Mouse (Mus musculus) lung, embryonic 15.5 days (tissue): Measurements from ENCODE around the gene Snx32. TPM values are rescaled to one million over a fixed set of nuclear protein-coding genes. Genes with fewer than 3 reads are reported as not detected.

ENCODE experiments used
- ATAC-seq: fragments of 200-750 bp; cut with Nextera tagmentation; 2 replicates; pipeline ENCODE4 v1.8.0; 2017; ENCODE audit warnings: moderate number of reproducible peaks, borderline replicate concordance; ENCODE audit not compliant: low FRiP score, low TSS enrichment; ENCODE audit errors: extremely low read depth
- H3K27ac ChIP-seq: fragments of 300-500 bp; sonication (generic); 2 replicates; pipeline ENCODE4 v1.5.1; 2015; ENCODE audit warnings: moderate library complexity, mild to moderate bottlenecking, inconsistent platforms
- H3K27me3 ChIP-seq: fragments of 300-500 bp; sonication (generic); 2 replicates; pipeline ENCODE4 v1.6.1; 2015; ENCODE audit warnings: inconsistent platforms
- H3K36me3 ChIP-seq: fragments of 300-500 bp; sonication (generic); 2 replicates; pipeline ENCODE4 v1.6.1; 2015; ENCODE audit warnings: inconsistent platforms
- H3K4me1 ChIP-seq: fragments of 300-500 bp; sonication (generic); 2 replicates; pipeline ENCODE4 v1.6.1; 2015; ENCODE audit warnings: inconsistent platforms
- H3K4me2 ChIP-seq: fragments of 300-500 bp; sonication (generic); 2 replicates; pipeline ENCODE4 v1.6.1; 2015; ENCODE audit warnings: inconsistent platforms, mild to moderate bottlenecking, moderate library complexity
- H3K4me3 ChIP-seq: fragments of 300-500 bp; sonication (generic); 2 replicates; pipeline ENCODE4 v1.5.1; 2015; ENCODE audit warnings: mild to moderate bottlenecking, inconsistent platforms
- H3K9ac ChIP-seq: fragments of 300-500 bp; sonication (generic); 2 replicates; pipeline ENCODE4 v1.6.1; 2015; ENCODE audit warnings: inconsistent platforms
- H3K9me3 ChIP-seq: fragments of 300-500 bp; sonication (generic); 2 replicates; pipeline ENCODE4 v1.6.1; 2016; ENCODE audit warnings: inconsistent platforms
- WGBS: fragments of 180-500 bp; shearing (Covaris S2); methylation state at CpG from one replicate; pipeline ENCODE4 v1.1.7; 2015; 5-methylcytosine and 5-hydroxymethylcytosine counted together
- polyA plus RNA-seq: library from polyadenylated mRNA; unstranded; fragments of >200 nt; fragmentation: Nextera tagmentation; extraction: Ambion mirVana; gene quantifications from 2 replicates; pipeline ENCODE4 v1.2.1, GENCODE M21; 2015

Snx32 gene
- polyA plus RNA-seq, 1 experiment from 2014 or later, result 7.4 TPM

GRCm38 (mm10) chr19:5487768-5488550 is 22.4 kb downstream of the Snx32 start, which contains the start of gene Mus81:
Gene Mus81, minus strand, starts transcription at chr19:5488402.
- Histone ChIP-seq H3K27ac (peak within 1 kb of the TSS; percentile 98), H3K4me3 (peak within 1 kb of the TSS; percentile 59), H3K27me3 (no peaks in the 10 kb centered on the region), H3K4me1 (peaks cover 60% of the 10 kb centered on the region), H3K4me2 (peak within 1 kb of the TSS; percentile 88), H3K36me3 (peaks cover 28% of the 10 kb centered on the region), H3K9me3 (no peaks in the 10 kb centered on the region), H3K9ac (peak within 1 kb of the TSS; percentile 74)
- under 1% methylated on average over 39 of the region's 39 CpGs for WGBS
- ATAC-seq, result peak; percentile 82

GRCm38 (mm10) chr19:5486771-5487170 is 23.6 kb downstream of the Snx32 start:
- Histone ChIP-seq H3K4me2 (peak overlapping the region; percentile 88), H3K9me3 (no peaks in the 10 kb centered on the region), H3K4me3 (peak overlapping the region; percentile 59; the same call in 1 of the 2 replicates), H3K36me3 (peaks cover 28% of the 10 kb centered on the region), H3K27me3 (no peaks in the 10 kb centered on the region), H3K9ac (no peak overlapping the region), H3K27ac (peak overlapping the region; percentile 98), H3K4me1 (peaks cover 52% of the 10 kb centered on the region)
- WGBS, result 73% methylated on average over 4 of the region's 4 CpGs
- no peak for ATAC-seq

- Histone ChIP-seq H3K4me2 (peak overlapping the region; percentile 88; the same call in 1 of the 2 replicates), H3K9ac (0 out of 2 replicates have a peak overlapping the region, but pooled peaks have one; percentile 9), H3K27ac (peak overlapping the region; percentile 98), H3K4me3 (no peak overlapping the region), H3K36me3 (peaks cover 33% of the 10 kb centered on the region), H3K9me3 (no peaks in the 10 kb centered on the region), H3K4me1 (peaks cover 50% of the 10 kb centered on the region), H3K27me3 (no peaks in the 10 kb centered on the region)
- no peak for ATAC-seq
- whole genome bisulfite sequencing, result 60% methylated on average over 8 of the region's 8 CpGs
Measured at GRCm38 (mm10) chr19:5486286-5486685, 24.1 kb downstream of the Snx32 start.

- H3K36me3 ChIP-seq, result peaks cover 37% of the 10 kb centered on the region
- no peak for ATAC-seq
- no peaks in the 10 kb centered on the region for H3K9me3 ChIP-seq
- H3K4me2 ChIP-seq, result 0 out of 2 replicates have a peak overlapping the region, but pooled peaks have one; percentile 88
- peaks cover 50% of the 10 kb centered on the region for H3K4me1 ChIP-seq
- H3K9ac ChIP-seq, result peak overlapping the region; percentile 9; the same call in 1 of the 2 replicates
- peak overlapping the region; percentile 98 for H3K27ac ChIP-seq
- no peak overlapping the region for H3K4me3 ChIP-seq
- whole genome bisulfite sequencing, result 95% methylated on average over 7 of the region's 7 CpGs
- no peaks in the 10 kb centered on the region for H3K27me3 ChIP-seq
Measured at GRCm38 (mm10) chr19:5485821-5486220, 24.5 kb downstream of the Snx32 start.

GRCm38 (mm10) chr19:5485371-5485770 is 25.0 kb downstream of the Snx32 start:
- Histone ChIP-seq H3K4me2 (no peak overlapping the region), H3K9ac (peak overlapping the region; percentile 9; the same call in 1 of the 2 replicates), H3K27me3 (no peaks in the 10 kb centered on the region), H3K36me3 (peaks cover 42% of the 10 kb centered on the region), H3K4me3 (no peak overlapping the region), H3K9me3 (no peaks in the 10 kb centered on the region), H3K4me1 (peaks cover 50% of the 10 kb centered on the region), H3K27ac (peak overlapping the region; percentile 98)
- ATAC-seq, result no peak
- 70% methylated on average over 8 of the region's 8 CpGs for WGBS

- Histone ChIP-seq H3K36me3 (peaks cover 51% of the 10 kb centered on the region), H3K9ac (no peak overlapping the region), H3K4me3 (no peak overlapping the region), H3K9me3 (no peaks in the 10 kb centered on the region), H3K27me3 (no peaks in the 10 kb centered on the region), H3K4me2 (0 out of 2 replicates have a peak overlapping the region, but pooled peaks have one; percentile 6), H3K27ac (peak overlapping the region; percentile 98), H3K4me1 (peaks cover 45% of the 10 kb centered on the region)
- 66% methylated on average over 5 of the region's 5 CpGs for WGBS
- no peak for ATAC-seq
Measured at GRCm38 (mm10) chr19:5484496-5484895, 25.8 kb downstream of the Snx32 start.

GRCm38 (mm10) chr19:5483386-5484359 is 26.7 kb downstream of the Snx32 start:
- Histone ChIP-seq H3K27me3 (no peaks in the 10 kb centered on the region), H3K9me3 (no peaks in the 10 kb centered on the region), H3K4me3 (no peak overlapping the region), H3K9ac (no peak overlapping the region), H3K4me1 (peaks cover 40% of the 10 kb centered on the region), H3K4me2 (no peak overlapping the region), H3K27ac (peak overlapping the region; percentile 43; the same call in 1 of the 2 replicates), H3K36me3 (peaks cover 59% of the 10 kb centered on the region)
- no peak for ATAC-seq
- 92% methylated on average over 19 of the region's 19 CpGs for WGBS

- H3K9me3 ChIP-seq, result no peaks in the 10 kb centered on the region
- ATAC-seq, result no peak
- no peak overlapping the region for H3K4me3 ChIP-seq
Measured at GRCm38 (mm10) chr19:5481398-5481797, 28.9 kb downstream of the Snx32 start.

GRCm38 (mm10) chr19:5480016-5480415 is 30.3 kb downstream of the Snx32 start:
- no peaks in the 10 kb centered on the region for H3K27me3 ChIP-seq
- H3K9ac ChIP-seq, result no peak overlapping the region
- H3K27ac ChIP-seq, result no peak overlapping the region
- ATAC-seq, result no peak
- H3K4me3 ChIP-seq, result no peak overlapping the region
- peaks cover 27% of the 10 kb centered on the region for H3K4me1 ChIP-seq
- no peak overlapping the region for H3K4me2 ChIP-seq
- H3K36me3 ChIP-seq, result peaks cover 68% of the 10 kb centered on the region
- WGBS, result 81% methylated on average over 10 of the region's 10 CpGs
- H3K9me3 ChIP-seq, result no peaks in the 10 kb centered on the region

More at GRCm38 (mm10) chr19:5481398-5481797, 28.9 kb downstream of the Snx32 start:
- 85% methylated on average over 10 of the region's 10 CpGs for WGBS
- Histone ChIP-seq H3K9ac (no peak overlapping the region), H3K27ac (no peak overlapping the region), H3K36me3 (peaks cover 68% of the 10 kb centered on the region), H3K27me3 (no peaks in the 10 kb centered on the region), H3K4me1 (peaks cover 30% of the 10 kb centered on the region), H3K4me2 (no peak overlapping the region)

GRCm38 (mm10) chr19:5477668-5478300 is 32.6 kb downstream of the Snx32 start:
- Histone ChIP-seq H3K9me3 (no peaks in the 10 kb centered on the region), H3K27ac (no peak overlapping the region), H3K4me2 (no peak overlapping the region), H3K36me3 (peaks cover 53% of the 10 kb centered on the region), H3K27me3 (no peaks in the 10 kb centered on the region), H3K9ac (no peak overlapping the region), H3K4me1 (peaks cover 21% of the 10 kb centered on the region), H3K4me3 (no peak overlapping the region)
- WGBS, result 86% methylated on average over 18 of the region's 18 CpGs
- no peak for ATAC-seq

GRCm38 (mm10) chr19:5477004-5477667 is 33.2 kb downstream of the Snx32 start:
- H3K9ac ChIP-seq, result no peak overlapping the region
- ATAC-seq, result no peak
- WGBS, result 87% methylated on average over 10 of the region's 10 CpGs
- no peaks in the 10 kb centered on the region for H3K27me3 ChIP-seq
- H3K36me3 ChIP-seq, result peaks cover 46% of the 10 kb centered on the region
- peaks cover 20% of the 10 kb centered on the region for H3K4me1 ChIP-seq
- no peak overlapping the region for H3K4me2 ChIP-seq
- no peak overlapping the region for H3K27ac ChIP-seq
- no peaks in the 10 kb centered on the region for H3K9me3 ChIP-seq
- no peak overlapping the region for H3K4me3 ChIP-seq
